Mouse (Mus musculus) neural tube, embryonic 14.5 days (tissue): ENCODE measurements around the gene Olfr1382. TPM values are rescaled to one million over a fixed set of nuclear protein-coding genes. Genes with fewer than 3 reads are reported as not detected.
"Not testable (repeated sequence)": the region's sequence is repeated elsewhere in the genome, so short reads cannot be mapped to it uniquely, and the experiment has no call there.

ENCODE experiments used
- ATAC-seq: fragments of 200-750 bp; cut with Nextera tagmentation; 2 replicates; pipeline ENCODE4 v1.8.0; 2017; ENCODE audit warnings: low read depth, mild to moderate bottlenecking, moderate TSS enrichment, moderate library complexity
- H3K27ac ChIP-seq: fragments of 300-500 bp; sonication (generic); 2 replicates; pipeline ENCODE4 v1.5.1; 2014; ENCODE audit warnings: low read depth, mild to moderate bottlenecking, control low read depth, low read length, moderate library complexity, mixed read lengths
- H3K27me3 ChIP-seq: fragments of 300-500 bp; sonication (generic); 2 replicates; pipeline ENCODE4 v1.6.1; 2014; ENCODE audit warnings: low read length; ENCODE audit not compliant: control insufficient read depth, insufficient read depth
- H3K36me3 ChIP-seq: fragments of 300-500 bp; sonication (generic); 2 replicates; pipeline ENCODE4 v1.6.1; 2014; ENCODE audit warnings: low read length, mixed read lengths; ENCODE audit not compliant: control insufficient read depth, insufficient read depth
- H3K4me1 ChIP-seq: fragments of 300-500 bp; sonication (generic); 2 replicates; pipeline ENCODE4 v1.6.1; 2014; ENCODE audit warnings: low read length; ENCODE audit not compliant: control insufficient read depth, insufficient read depth
- H3K4me2 ChIP-seq: fragments of 300-500 bp; sonication (generic); 2 replicates; pipeline ENCODE4 v1.6.1; 2014; ENCODE audit warnings: mild to moderate bottlenecking, low read depth, low read length, control low read depth
- H3K4me3 ChIP-seq: fragments of 300-500 bp; sonication (generic); 2 replicates; pipeline ENCODE4 v1.5.1; 2014; ENCODE audit warnings: low read depth, low read length, control low read depth, mixed read lengths
- H3K9ac ChIP-seq: fragments of 300-500 bp; sonication (generic); replicated peaks from 2 replicates; pipeline ENCODE4 v1.6.1; 2014; ENCODE audit warnings: low read depth, mild to moderate bottlenecking, control low read depth, low read length, mixed read lengths
- H3K9me3 ChIP-seq: fragments of 300-500 bp; sonication (generic); 2 replicates; pipeline ENCODE4 v1.6.1; 2016; ENCODE audit warnings: low read length; ENCODE audit not compliant: control insufficient read depth
- WGBS: fragments of 180-500 bp; shearing (Covaris S2); extraction: QIAGEN DNeasy Blood & Tissue Kit; methylation state at CpG from one replicate; pipeline ENCODE4 v1.1.7; 2014; 5-methylcytosine and 5-hydroxymethylcytosine counted together
- polyA plus RNA-seq: library from polyadenylated mRNA; unstranded; fragments of >200 nt; fragmentation: Nextera tagmentation; extraction: Ambion mirVana; gene quantifications from 2 replicates; pipeline ENCODE4 v1.2.1, GENCODE M21; 2014

Olfr1382 gene
- polyA plus RNA-seq, 1 experiment from 2014 or later, result not detected

DNA sequence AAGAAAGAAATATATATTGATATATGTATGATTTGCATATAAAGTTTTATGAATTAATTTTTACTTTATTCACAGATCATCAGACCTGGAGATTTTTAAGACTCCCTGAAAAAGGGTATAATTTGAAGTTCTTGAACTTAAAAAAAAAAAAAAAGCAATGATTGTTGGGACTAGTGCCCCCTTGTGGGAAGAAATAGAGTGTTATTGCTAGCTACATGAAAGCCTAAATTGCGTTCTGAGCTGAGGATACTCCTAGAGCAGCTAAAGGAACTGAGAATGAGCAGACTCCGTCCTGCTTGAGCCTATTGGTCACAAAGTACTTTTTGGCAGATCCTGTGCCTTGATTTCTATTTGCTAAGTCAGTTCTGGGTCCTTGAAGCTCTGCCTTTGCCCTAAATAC lies 47.0 kb downstream of the Olfr1382 start:
- H3K9ac ChIP-seq, H3K4me3 ChIP-seq, H3K4me1 ChIP-seq, H3K4me2 ChIP-seq, H3K27me3 ChIP-seq, H3K27ac ChIP-seq, ATAC-seq, H3K36me3 ChIP-seq, H3K9me3 ChIP-seq: not testable (repeated sequence)
- 42% methylated on average over 2 of the region's 2 CpGs for WGBS

DNA sequence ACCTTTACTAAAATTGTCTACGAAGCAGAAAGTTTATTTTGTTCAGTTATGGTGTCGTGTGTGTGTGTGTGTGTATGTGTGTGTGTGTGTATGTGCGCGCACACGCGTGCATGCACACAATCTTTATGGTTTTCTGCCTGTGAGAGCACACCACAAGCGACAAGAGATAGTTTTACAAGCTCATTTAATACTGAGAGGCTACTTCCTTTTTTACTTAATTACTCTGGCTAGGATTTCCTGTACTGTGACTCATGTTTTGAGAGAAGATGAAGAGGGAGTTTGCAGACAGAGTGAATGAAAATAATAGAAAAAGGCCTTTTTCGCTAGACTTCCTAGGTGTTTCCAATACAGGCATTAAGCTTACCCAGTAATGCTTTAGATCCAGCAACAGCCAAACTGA lies 52.4 kb downstream of the Olfr1382 start:
- 88% methylated on average over 8 of the region's 8 CpGs for WGBS

More for the DNA sequence above, 52.4 kb downstream of the Olfr1382 start:
- H3K4me1 ChIP-seq, ATAC-seq, H3K9me3 ChIP-seq, H3K4me2 ChIP-seq, H3K4me3 ChIP-seq, H3K9ac ChIP-seq, H3K27me3 ChIP-seq, H3K36me3 ChIP-seq, H3K27ac ChIP-seq: not testable (repeated sequence)

Other genes with a start within 250 kb of the Olfr1382 start
- 0.09 TPM in 1 of 2 replicates, not detected in the other for gene Olfr1393, start 249.9 kb upstream of the Olfr1382 start, polyA plus RNA-seq
- not detected in 2 replicates for gene Olfr1392, start 243.0 kb upstream of the Olfr1382 start, polyA plus RNA-seq
- gene Olfr10, start 223.5 kb upstream of the Olfr1382 start, polyA plus RNA-seq, result not detected in 2 replicates
- not detected in 2 replicates for gene Olfr1391, start 205.5 kb upstream of the Olfr1382 start, polyA plus RNA-seq
- not detected in 2 replicates for gene Olfr1390, start 193.1 kb upstream of the Olfr1382 start, polyA plus RNA-seq
- not detected in 2 replicates for gene Olfr1389, start 105.2 kb upstream of the Olfr1382 start, polyA plus RNA-seq
- 0.15 TPM in 1 of 2 replicates, not detected in the other for gene Olfr1388, start 91.6 kb upstream of the Olfr1382 start, polyA plus RNA-seq
- not detected in 2 replicates for gene Olfr1387, start 72.9 kb upstream of the Olfr1382 start, polyA plus RNA-seq
- not detected in 2 replicates for gene Olfr1386, start 63.2 kb upstream of the Olfr1382 start, polyA plus RNA-seq
- not detected in 2 replicates for gene Olfr1385, start 39.2 kb upstream of the Olfr1382 start, polyA plus RNA-seq
- gene Olfr1384, start 21.5 kb upstream of the Olfr1382 start, polyA plus RNA-seq, result not detected in 2 replicates
- gene Olfr1383, start 8.6 kb upstream of the Olfr1382 start, polyA plus RNA-seq, result not detected in 2 replicates
- gene Olfr1381, start 15.2 kb downstream of the Olfr1382 start, polyA plus RNA-seq, result 0.05 TPM in 1 of 2 replicates, not detected in the other
- not detected in 2 replicates for gene Olfr1380, start 28.6 kb downstream of the Olfr1382 start, polyA plus RNA-seq
- 1.5 and 2.3 TPM in 2 replicates for gene Flt4, start 81.0 kb downstream of the Olfr1382 start, polyA plus RNA-seq
- gene Scgb3a1, start 135.4 kb downstream of the Olfr1382 start, polyA plus RNA-seq, result not detected in 2 replicates
- gene Cnot6, start 184.5 kb downstream of the Olfr1382 start, polyA plus RNA-seq, result 38.6 and 45.7 TPM in 2 replicates